Mouse (Mus musculus) G1E-ER4 (cell line): ENCODE data around the gene Prep. TPM values are rescaled to one million over a fixed set of nuclear protein-coding genes. Genes with fewer than 3 reads are reported as not detected.
"Not testable (repeated sequence)": the region's sequence is repeated elsewhere in the genome, so short reads cannot be mapped to it uniquely, and the experiment has no call there.

Experiments used
- GATA1 ChIP-seq: IDR thresholded peaks from one replicate; pipeline ENCODE4 v1.8.0; 2012; ENCODE audit warnings: low read length, inconsistent platforms
- polyA plus RNA-seq: library from polyadenylated mRNA; stranded (reverse); fragments of >175 nt; gene quantifications from 2 replicates; pipeline ENCODE4 v1.2.3, GENCODE M21; 2012

Gene Prep
- polyA plus RNA-seq, 1 experiment = 19.2 TPM

DNA sequence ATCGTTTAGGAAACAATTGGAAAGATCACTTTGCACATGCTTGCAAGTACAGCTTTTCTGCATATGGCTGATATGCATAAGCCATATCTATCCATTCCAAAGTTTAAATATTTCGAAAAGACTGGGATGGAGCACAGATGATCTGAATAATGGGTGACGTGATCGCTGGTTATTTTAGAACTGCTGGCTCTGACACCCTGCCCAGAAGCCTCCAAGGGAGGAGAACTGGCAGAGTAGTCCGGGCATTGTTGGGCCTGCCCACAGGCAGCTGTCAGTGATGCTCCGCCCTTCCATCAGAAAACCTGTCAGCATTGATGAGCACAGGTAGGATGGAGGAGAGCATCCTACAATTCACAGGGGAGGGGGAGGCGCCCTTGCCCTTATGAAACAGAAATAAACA is 69.8 kb downstream of the Prep start:
- no peak for TF ChIP-seq GATA1

- no peak for TF ChIP-seq GATA1
Observed at GRCm38 (mm10) chr10:45139910-45140309, 72.9 kb downstream of the Prep start.

DNA sequence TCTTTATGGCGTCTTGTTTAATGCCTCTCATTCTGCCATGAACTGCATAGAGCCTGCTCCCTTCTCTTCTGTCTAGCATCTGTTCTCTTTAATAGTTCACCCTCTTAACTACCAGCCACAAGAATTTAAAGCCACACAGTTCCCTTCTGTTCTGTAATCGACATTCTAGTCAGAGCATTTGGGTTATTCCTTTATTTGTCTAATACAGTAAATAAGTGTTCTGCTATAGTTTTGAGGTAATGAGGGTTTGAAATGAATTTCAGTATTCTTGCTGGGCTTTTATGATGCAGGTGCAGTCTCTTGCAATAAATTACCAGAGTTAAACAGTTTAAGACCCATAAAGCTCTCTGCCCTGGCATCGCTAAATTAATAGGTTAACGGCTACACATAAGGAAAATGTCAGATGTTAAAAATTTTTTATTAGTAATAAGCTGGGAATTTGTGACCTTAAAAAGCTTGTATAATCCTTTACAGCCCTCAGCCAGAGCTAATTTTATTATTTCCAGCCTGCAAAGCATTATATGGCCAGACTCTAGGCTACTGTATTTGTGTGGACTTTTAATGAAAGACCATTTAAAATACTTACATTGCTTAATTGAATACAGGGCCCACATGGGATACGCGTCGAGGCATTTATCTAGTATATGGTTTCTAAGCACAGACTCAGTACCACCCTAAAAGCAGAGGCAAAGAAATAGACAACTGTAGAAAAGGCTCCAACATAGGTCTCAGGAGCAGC is 73.6 kb downstream of the Prep start:
- TF ChIP-seq GATA1 = no peak

DNA sequence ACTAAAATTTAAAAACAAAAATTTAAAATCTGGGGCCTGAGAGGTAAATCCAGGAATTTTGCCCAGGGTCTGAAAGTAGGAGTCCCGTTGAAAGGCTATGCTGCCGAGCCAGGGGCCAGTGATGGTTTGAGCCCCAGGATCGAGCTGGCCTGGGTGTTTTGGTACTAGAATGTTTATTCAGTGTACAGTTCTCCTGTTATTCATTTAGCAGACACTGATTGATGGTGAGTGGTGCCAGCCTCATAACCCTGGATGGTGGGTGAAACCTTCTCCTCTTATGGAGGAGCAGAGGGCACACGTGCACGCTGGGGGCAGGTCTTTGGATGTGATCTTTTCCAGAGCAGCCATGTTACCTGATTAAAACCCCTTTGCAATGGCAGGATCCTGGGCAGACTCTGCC is 75.4 kb downstream of the Prep start:
- no peak for TF ChIP-seq GATA1

DNA sequence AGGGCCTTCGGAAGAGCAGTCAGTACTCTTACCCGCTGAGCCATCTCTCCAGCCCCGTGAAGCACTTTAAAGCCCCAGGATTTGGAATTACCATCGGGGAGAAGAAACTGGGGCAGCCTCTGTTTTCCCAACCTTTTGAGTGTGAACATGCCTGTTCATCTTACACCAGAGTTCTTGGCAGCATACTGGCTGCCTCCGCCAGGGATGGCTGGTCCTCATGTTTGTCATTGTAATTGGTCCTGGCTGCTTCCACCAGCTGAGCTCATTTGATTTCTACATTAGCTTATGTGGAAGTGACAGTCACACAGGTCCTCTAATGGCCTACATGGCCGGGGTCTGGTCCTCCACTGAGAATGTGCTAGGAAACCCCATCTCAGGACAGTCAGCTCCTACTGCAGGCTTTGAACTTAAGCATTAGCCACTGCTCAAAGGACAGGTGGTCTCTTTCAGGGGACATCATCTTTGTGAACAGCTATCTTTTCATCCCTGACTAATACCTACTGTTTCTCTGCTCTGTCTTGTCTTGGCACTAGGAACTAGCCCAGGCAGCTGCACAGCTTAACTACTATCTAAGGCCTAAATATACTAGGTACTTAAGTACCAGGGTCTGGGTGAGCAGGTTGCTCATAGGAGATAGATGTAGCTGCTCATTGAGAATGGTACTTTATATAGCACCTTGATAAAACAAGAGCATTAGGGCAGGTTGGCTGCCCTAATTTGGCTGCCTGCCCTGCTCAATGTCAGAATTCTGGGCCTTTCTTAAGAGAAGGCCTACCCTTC is 77.2 kb downstream of the Prep start:
- TF ChIP-seq GATA1 = no peak

DNA sequence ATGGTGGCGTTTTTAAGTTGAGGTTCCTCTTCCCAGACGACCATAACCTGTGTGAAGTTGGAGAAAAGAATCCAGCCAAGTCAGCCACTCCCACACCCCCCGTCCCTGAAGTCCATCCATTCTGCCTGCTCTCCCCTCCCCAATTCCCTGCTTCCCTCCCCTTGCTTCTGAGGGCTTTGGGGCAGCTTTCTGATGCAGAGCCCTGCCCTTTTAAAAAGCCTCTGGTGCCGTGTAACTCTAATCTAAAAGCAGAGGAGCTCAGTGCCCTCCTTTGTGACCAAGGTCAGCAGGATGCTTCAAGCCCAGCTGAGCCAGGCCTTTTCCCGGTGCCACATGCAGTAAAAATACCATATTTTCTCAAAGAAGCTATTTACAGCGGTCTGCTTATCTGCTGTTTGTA is 79.8 kb downstream of the Prep start:
- TF ChIP-seq GATA1 = no peak

- TF ChIP-seq GATA1 = no peak
Observed at GRCm38 (mm10) chr10:45151137-45151536, 84.1 kb downstream of the Prep start.

DNA sequence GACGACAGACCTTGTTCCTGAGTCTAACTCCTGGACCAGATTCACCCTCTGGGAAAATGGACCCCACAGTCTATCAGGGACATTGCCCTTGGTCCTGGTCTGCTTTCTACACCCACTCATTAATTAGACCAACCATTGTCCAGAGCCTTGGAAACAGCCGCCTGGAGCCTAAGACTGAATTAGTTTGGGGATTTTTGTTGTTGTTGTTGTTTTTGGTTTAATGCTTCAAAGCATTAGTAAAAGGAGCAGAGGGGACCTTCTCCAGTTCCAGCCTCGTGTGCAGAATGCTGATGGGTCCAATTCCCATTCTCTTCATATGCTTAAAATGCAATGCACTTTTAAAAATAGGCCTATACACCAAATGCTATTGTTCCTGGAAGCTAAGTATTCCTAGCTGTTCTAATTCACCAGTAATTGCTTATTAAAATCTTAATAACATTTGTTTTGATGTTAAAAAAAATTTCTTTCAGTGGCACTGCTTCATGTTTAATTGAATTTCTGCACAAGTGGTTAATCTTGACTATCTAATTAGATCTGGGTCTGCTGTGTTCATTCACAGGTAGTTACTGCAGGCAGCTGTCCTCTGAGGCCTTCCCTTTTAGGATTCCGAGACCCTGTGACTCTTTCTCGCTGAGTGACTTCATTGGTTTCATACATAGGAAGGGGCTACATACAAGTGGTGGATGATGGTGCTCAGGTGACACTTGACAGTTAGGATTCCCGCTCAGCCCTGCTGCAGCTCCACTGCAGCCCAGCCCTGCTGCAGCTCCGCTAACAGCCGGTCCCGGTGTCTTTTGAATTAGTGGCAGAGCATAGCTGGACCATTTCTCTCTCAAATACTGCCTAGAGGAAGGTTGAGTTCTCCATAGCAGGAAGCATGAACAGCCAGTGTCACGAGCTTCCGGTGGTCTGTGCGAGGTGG is 85.0 kb downstream of the Prep start:
- no peak for TF ChIP-seq GATA1

- no peak for TF ChIP-seq GATA1
Observed at GRCm38 (mm10) chr10:45154557-45155060, 87.6 kb downstream of the Prep start.

DNA sequence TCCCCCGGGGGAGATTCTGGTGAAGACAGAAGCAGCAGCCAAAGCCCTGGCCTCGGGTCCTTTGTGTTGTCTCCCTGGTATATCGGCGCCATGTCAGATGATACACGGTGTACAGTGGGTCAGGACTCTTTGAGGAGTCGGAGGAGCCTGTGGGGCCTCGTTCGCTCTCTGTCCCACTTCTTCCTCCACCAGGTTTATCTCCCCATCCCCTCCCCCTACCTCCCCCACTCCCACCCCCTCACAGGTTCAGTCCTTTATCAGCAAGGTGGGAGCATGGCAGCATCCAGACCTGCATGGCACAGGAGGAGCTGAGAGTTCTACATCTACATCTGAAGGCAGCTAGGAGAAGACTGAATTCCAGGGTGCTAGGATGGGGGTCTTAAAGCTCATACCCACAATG is 98.8 kb downstream of the Prep start:
- no peak for TF ChIP-seq GATA1

- no peak for TF ChIP-seq GATA1
Observed at GRCm38 (mm10) chr10:45173927-45174326, 106.9 kb downstream of the Prep start.

- no peak for TF ChIP-seq GATA1
Observed at GRCm38 (mm10) chr10:45174345-45174744, 107.3 kb downstream of the Prep start.

DNA sequence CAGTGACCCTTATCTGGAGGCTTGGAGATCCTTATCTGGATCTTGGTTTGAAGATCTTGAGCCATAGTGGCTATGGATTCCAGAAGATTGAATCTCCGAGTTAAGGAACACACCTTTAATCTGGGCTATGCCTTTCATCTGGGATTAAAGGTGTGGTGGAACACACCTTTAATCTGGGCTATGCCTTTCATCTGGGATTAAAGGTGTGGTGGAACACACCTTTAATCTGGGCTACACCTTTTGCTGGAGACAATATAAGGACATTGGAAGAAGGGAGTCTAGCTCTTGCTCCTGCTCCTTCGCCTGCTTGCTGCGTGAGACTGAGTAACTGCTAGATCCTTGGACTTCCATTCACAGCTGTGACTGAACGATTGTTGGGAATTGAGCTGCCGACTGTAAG is 110.8 kb downstream of the Prep start, which contains the start of gene Popdc3:
TSS of gene Popdc3 (plus strand) at position 301 of the 400 bp plus-strand sequence.
- TF ChIP-seq GATA1 = not testable (repeated sequence)

DNA sequence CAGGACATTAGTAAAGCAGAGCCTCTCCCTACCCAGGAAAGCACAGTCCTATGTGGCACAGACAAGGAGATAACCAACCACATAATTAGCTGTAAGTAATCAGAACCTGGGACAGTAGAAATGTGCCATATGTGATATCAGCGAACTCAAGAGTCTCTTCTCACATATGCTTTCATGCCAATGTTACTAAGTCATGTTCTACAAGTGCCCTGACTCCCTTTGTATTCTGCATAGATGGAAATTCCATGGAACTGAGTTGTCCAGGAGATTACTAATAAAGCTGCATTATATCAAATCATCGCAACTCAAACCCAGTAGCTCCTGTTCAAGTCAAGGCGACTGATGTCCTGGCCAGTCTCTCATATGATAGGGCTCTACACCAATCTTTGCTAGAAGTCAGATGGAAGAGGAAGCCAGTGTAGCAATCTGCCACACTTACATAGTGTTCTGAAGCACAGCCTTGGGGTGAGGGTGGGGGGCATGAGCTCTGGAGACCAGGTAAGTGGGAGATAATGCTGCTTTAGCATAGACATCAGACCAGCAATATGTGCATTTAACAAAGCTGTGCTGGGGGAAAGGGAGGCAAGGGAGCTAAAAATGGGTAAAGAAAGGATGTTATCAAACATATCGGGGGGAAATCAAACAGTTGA is 113.8 kb downstream of the Prep start:
- TF ChIP-seq GATA1 = no peak

- TF ChIP-seq GATA1 = no peak
Observed at GRCm38 (mm10) chr10:45181344-45181743, 114.3 kb downstream of the Prep start.
